Mouse (Mus musculus) lung, embryonic 14.5 days (tissue): ENCODE measurements around the gene Bco2. TPM values are rescaled to one million over a fixed set of nuclear protein-coding genes. Genes with fewer than 3 reads are reported as not detected.

Source experiments
- ATAC-seq: fragments of 200-750 bp; cut with Nextera tagmentation; 2 replicates; pipeline ENCODE4 v1.8.0; 2017; ENCODE audit warnings: mild to moderate bottlenecking, moderate TSS enrichment, moderate library complexity; ENCODE audit not compliant: insufficient read depth
- DNase-seq: peaks from one replicate; pipeline ENCODE4 v3.0.0-alpha.2; 2015
- H3K27ac ChIP-seq: fragments of 300-500 bp; sonication (generic); 2 replicates; pipeline ENCODE4 v1.5.1; 2014; ENCODE audit warnings: low read depth, mild to moderate bottlenecking, moderate library complexity
- H3K27me3 ChIP-seq: fragments of 300-500 bp; sonication (generic); 2 replicates; pipeline ENCODE4 v1.6.1; 2014; ENCODE audit warnings: low read length, control low read depth; ENCODE audit not compliant: insufficient read depth
- H3K36me3 ChIP-seq: fragments of 300-500 bp; sonication (generic); 2 replicates; pipeline ENCODE4 v1.6.1; 2014; ENCODE audit warnings: control low read depth; ENCODE audit not compliant: insufficient read depth
- H3K4me1 ChIP-seq: fragments of 300-500 bp; sonication (generic); 2 replicates; pipeline ENCODE4 v1.6.1; 2014; ENCODE audit warnings: antibody characterized with exemption, control low read depth; ENCODE audit not compliant: insufficient read depth
- H3K4me2 ChIP-seq: fragments of 300-500 bp; sonication (generic); 2 replicates; pipeline ENCODE4 v1.6.1; 2014; ENCODE audit warnings: mild to moderate bottlenecking
- H3K4me3 ChIP-seq: fragments of 300-500 bp; sonication (generic); 2 replicates; pipeline ENCODE4 v1.5.1; 2014; ENCODE audit warnings: low read depth, low read length
- H3K9ac ChIP-seq: fragments of 300-500 bp; sonication (generic); 2 replicates; pipeline ENCODE4 v1.6.1; 2014
- H3K9me3 ChIP-seq: fragments of 300-500 bp; sonication (generic); 2 replicates; pipeline ENCODE4 v1.6.1; 2016; ENCODE audit warnings: low read depth, low read length, control low read depth
- CTCF ChIP-seq: IDR thresholded peaks from 2 replicates; pipeline ENCODE4 v1.5.1; 2016; ENCODE audit warnings: antibody characterized with exemption, low read depth
- WGBS: fragments of 180-500 bp; shearing (Covaris S2); extraction: QIAGEN DNeasy Blood & Tissue Kit; methylation state at CpG from one replicate; pipeline ENCODE4 v1.1.7; 2014; 5-methylcytosine and 5-hydroxymethylcytosine counted together
- polyA plus RNA-seq: library from polyadenylated mRNA; unstranded; fragments of >200 nt; fragmentation: Nextera tagmentation; extraction: Ambion mirVana; gene quantifications from 2 replicates; pipeline ENCODE4 v1.2.1, GENCODE M21; 2014

Gene Bco2
- polyA plus RNA-seq, 1 experiment from 2014 or later, result 0.17 TPM

DNA sequence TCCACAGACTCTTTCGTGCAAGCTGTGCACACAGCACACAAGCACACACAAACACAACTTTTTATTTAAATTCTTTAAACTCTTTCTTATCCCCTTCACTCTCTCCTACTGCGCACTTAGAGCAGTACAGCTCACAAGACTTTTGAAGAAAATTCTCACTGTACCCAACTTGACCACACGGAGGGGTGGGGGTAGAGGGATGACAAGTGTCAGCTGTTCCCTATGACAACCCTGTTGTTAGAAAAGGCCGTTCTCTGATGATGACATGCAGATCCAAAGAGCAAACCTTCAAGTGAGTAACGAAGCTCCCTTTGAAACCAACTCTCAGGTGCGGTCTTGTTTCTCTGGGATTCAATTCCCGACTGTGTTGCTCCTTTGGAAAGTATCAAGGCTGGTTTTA is 27.1 kb downstream of the Bco2 start:
- DNase-seq (no peak), ATAC-seq (peak; percentile 43; the same call in 1 of the 2 replicates)
- peak overlapping the region; percentile 72 for H3K4me2 ChIP-seq
- peak overlapping the region; percentile 69 for H3K4me3 ChIP-seq
- 30% methylated on average over 7 of the region's 7 CpGs for WGBS
- H3K27me3 ChIP-seq, result no peaks in the 10 kb centered on the region
- no peak overlapping the region for H3K27ac ChIP-seq
- H3K36me3 ChIP-seq, result no peaks in the 10 kb centered on the region
- H3K9ac ChIP-seq, result peak overlapping the region; percentile 68
- TF ChIP-seq CTCF, result no peak
- H3K9me3 ChIP-seq, result no peaks in the 10 kb centered on the region
- H3K4me1 ChIP-seq, result no peaks in the 10 kb centered on the region

- WGBS, result 74% methylated on average over 5 of the region's 5 CpGs
These were observed 29.4 kb downstream of the Bco2 start for GRCm38 (mm10) chr9:50525585-50525984.

GRCm38 (mm10) chr9:50524936-50525335 is 30.0 kb downstream of the Bco2 start:
- TF ChIP-seq CTCF, result no peak
- H3K9ac ChIP-seq, result no peak overlapping the region
- no peaks in the 10 kb centered on the region for H3K9me3 ChIP-seq
- ATAC-seq (no peak), DNase-seq (no peak)
- H3K4me1 ChIP-seq, result no peaks in the 10 kb centered on the region
- no peak overlapping the region for H3K4me2 ChIP-seq
- no peak overlapping the region for H3K4me3 ChIP-seq
- H3K27ac ChIP-seq, result no peak overlapping the region
- H3K36me3 ChIP-seq, result peaks cover 4% of the 10 kb centered on the region; the same call in 1 of the 2 replicates
- H3K27me3 ChIP-seq, result no peaks in the 10 kb centered on the region
- 84% methylated on average over 5 of the region's 5 CpGs for WGBS

More at GRCm38 (mm10) chr9:50525585-50525984, 29.4 kb downstream of the Bco2 start:
- H3K9me3 ChIP-seq, result no peaks in the 10 kb centered on the region
- no peak for TF ChIP-seq CTCF
- peaks cover 4% of the 10 kb centered on the region; the same call in 1 of the 2 replicates for H3K36me3 ChIP-seq
- no peaks in the 10 kb centered on the region for H3K27me3 ChIP-seq
- ATAC-seq (no peak), DNase-seq (no peak)
- H3K9ac ChIP-seq, result no peak overlapping the region
- H3K4me2 ChIP-seq, result no peak overlapping the region
- no peaks in the 10 kb centered on the region for H3K4me1 ChIP-seq
- H3K27ac ChIP-seq, result no peak overlapping the region
- H3K4me3 ChIP-seq, result no peak overlapping the region

GRCm38 (mm10) chr9:50522574-50522973 is 32.4 kb downstream of the Bco2 start:
- no peak for ATAC-seq
- no peak overlapping the region for H3K4me3 ChIP-seq
- H3K27ac ChIP-seq, result no peak overlapping the region
- peaks cover 4% of the 10 kb centered on the region; the same call in 1 of the 2 replicates for H3K36me3 ChIP-seq
- no peaks in the 10 kb centered on the region for H3K27me3 ChIP-seq
- no peak overlapping the region for H3K9ac ChIP-seq
- DNase-seq, result no peak
- no peaks in the 10 kb centered on the region for H3K4me1 ChIP-seq
- TF ChIP-seq CTCF, result no peak
- H3K4me2 ChIP-seq, result no peak overlapping the region
- 64% methylated on average over 5 of the region's 5 CpGs for WGBS
- H3K9me3 ChIP-seq, result no peaks in the 10 kb centered on the region

GRCm38 (mm10) chr9:50521562-50521961 is 33.4 kb downstream of the Bco2 start:
- Histone ChIP-seq H3K9me3 (no peaks in the 10 kb centered on the region), H3K4me3 (no peak overlapping the region), H3K27me3 (no peaks in the 10 kb centered on the region), H3K36me3 (peaks cover 4% of the 10 kb centered on the region; the same call in 1 of the 2 replicates), H3K4me1 (no peaks in the 10 kb centered on the region), H3K4me2 (no peak overlapping the region), H3K27ac (no peak overlapping the region), H3K9ac (no peak overlapping the region)
- WGBS, result 42% methylated on average over 2 of the region's 2 CpGs
- 0 out of 2 replicates have a peak, but pooled peaks have one; percentile 18 for TF ChIP-seq CTCF
- no peak for DNase-seq
- ATAC-seq, result no peak

DNA sequence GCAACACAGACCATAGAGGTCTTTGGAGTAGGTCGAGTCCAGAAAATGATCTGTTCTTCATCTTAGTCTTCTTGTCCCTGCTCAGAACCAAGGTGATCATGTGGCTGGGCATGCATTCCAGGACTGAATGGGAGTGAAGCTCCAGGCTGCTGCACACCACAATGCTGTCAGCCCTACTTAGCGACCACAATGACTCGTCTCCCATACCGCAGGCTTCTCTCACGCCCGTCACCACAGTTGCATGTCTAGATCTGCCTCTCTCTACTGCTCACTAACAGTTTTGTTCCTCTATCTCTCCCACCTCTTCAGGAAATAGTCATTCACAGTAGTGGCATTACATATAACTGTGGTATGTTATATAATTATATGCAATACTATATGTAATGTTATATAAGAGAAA is 34.2 kb downstream of the Bco2 start:
- Histone ChIP-seq H3K4me1 (no peaks in the 10 kb centered on the region), H3K27me3 (no peaks in the 10 kb centered on the region), H3K4me2 (no peak overlapping the region), H3K27ac (no peak overlapping the region), H3K9ac (no peak overlapping the region), H3K9me3 (no peaks in the 10 kb centered on the region), H3K4me3 (no peak overlapping the region), H3K36me3 (peaks cover 4% of the 10 kb centered on the region; the same call in 1 of the 2 replicates)
- TF ChIP-seq CTCF, result no peak
- DNase-seq, result no peak
- 86% methylated on average over 6 of the region's 6 CpGs for WGBS
- no peak for ATAC-seq

DNA sequence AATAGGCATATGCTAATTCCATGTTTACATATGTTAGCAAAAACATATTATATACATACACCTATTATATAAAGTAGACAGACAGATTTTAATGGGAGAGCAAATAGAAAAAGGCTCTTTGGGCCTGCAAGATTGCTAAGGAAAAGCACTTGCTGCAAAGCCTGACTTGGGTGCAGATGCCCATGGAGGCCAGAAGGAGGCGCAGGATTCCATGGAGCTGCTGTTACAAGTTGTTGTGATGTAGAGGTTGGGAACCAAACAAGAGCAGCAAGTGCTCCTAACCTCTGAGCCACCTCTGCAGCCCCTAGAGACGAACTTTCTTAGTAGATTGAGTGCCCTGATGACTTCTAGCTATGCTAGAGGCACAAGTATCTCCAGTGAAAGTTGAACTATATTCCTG is 36.2 kb downstream of the Bco2 start:
- no peaks in the 10 kb centered on the region for H3K27me3 ChIP-seq
- H3K9me3 ChIP-seq, result no peaks in the 10 kb centered on the region
- no peak overlapping the region for H3K9ac ChIP-seq
- H3K4me3 ChIP-seq, result no peak overlapping the region
- peaks cover 4% of the 10 kb centered on the region; the same call in 1 of the 2 replicates for H3K36me3 ChIP-seq
- no peak overlapping the region for H3K27ac ChIP-seq
- DNase-seq (peak; percentile 53), ATAC-seq (no peak)
- H3K4me1 ChIP-seq, result no peaks in the 10 kb centered on the region
- WGBS, result 7% methylated on average over 2 of the region's 2 CpGs
- peak; percentile 66 for TF ChIP-seq CTCF
- H3K4me2 ChIP-seq, result no peak overlapping the region
